Mouse (Mus musculus): Measurements from ENCODE around the gene Ppfibp1. TPM values are rescaled to one million over a fixed set of nuclear protein-coding genes. Genes with fewer than 3 reads are reported as not detected.

Gene Ppfibp1
- total RNA-seq, 1 experiment from 2014 or later, result 83.0 TPM

GRCm38 (mm10) chr6:146913489-146914198 is 25.4 kb downstream of the Ppfibp1 start:
- DNase-seq, result no peak

DNA sequence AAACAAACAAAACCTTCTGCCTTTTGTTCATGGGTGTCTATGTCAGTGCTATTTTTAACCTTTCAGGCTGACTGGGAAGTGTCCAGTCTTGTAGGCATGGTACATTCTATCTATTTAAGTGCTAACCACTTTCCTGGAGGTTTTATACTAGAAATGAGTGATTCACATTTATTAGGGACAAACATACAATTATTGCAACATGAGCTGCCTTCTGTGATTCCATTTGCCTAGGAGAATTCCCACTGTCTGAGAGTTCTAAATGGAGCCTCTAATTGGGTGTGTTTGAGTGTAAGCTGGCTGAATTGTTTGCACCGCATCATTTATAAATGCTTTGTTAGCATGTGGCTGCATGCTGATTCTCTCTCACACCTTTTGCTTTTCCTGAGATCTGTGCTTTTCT is 27.5 kb downstream of the Ppfibp1 start:
- no peak for DNase-seq

DNA sequence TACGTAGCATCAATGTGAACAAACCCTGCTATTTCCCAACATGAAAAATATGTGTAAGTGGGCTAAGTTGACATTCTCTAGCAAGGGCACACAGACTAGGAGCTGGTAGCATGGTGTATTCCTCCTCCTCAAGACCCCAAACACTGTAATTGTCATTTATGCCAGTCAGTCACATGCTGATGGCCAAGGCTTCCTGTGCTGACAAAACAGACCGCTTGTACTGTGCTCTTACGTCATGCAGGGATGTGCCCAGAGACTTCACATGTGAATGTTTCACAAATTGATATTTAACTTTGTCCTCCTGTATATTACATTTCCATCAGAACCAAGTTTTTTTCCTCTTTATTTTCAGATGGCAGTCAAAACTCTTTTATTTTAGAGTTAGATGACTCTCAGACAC is 29.1 kb downstream of the Ppfibp1 start:
- no peak for DNase-seq

GRCm38 (mm10) chr6:146918341-146918740 is 30.1 kb downstream of the Ppfibp1 start:
- no peak for DNase-seq

GRCm38 (mm10) chr6:146926415-146926980 is 38.2 kb downstream of the Ppfibp1 start:
- DNase-seq, result no peak

DNA sequence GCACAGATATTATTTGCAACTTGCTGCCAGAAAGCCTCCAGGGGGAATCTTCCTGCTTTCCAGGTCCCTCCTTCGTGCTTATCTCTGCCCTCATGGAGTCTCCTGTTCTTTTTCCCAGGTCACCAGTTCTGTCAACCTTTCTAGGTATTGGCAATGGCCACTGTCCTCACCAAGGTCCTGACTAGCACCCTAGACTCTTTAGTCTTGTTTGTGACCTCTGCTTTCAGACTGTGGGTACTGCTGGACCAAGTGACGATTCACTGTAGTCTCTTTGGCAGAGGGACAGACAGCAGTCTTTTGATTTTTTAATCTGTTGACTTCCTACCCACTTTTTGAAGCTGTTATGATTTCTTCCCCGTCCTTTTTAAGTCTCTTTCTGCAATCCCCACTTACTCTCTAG is 39.8 kb downstream of the Ppfibp1 start:
- DNase-seq, result peak; percentile 21

DNA sequence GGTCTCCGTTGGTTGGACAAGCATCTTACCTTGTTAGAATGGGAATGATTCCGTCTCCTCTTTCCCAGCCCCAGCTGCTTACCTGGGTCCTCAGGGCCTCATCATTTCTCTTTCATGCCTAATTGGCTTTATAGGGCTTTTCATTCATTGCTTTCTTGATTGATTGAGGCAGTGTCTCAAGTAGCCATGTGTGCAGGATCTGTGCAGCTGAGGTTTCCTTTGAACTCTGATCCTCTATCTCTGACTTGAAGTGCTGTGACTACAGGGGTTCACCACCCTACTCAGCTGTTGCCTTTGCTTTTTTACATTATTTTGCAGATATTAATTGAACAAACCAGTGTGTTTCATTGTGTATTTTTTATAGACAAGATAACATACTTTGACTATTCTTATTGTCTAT is 40.7 kb downstream of the Ppfibp1 start:
- no peak for DNase-seq

DNA sequence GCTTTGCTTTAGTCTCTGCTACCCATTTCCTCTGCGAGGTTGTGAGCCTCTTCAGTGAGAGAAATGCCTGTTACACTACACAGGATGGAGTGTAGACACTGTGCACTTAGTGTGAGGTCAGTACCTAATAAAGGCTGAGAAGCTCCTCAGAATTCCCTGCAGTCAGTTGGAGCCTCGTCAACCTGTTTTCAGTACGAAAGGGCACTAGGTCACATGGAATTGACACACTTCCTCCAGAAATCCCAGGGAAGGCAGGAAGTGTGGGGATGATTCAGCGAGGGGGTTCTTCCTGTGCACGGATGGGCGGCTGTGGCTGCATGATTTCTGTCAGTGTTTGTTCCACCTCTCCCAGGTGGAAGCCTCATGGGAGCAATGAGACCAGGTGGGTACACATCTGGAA is 44.8 kb downstream of the Ppfibp1 start:
- peak; percentile 43 for DNase-seq

DNA sequence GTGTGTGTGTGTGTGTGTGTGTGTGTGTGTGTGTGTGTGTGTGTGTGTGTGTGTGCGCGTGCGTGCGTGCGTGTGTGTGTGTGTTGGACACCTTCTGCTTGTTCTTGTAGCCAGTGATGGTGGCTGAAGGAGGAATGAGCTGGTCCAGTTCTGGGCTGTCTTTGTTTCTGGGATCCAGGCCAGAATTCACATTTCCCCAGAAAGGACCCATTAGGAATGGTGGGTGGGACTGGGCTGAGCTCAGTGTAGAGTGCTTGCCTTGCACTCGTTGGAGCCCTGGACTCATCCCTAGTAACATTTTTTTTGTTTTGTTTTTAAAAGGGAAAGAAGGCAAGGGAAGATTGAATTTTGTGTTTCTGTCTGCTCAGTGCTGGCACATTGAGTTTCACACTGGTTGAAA is 47.7 kb downstream of the Ppfibp1 start:
- DNase-seq, result peak; percentile 31

DNA sequence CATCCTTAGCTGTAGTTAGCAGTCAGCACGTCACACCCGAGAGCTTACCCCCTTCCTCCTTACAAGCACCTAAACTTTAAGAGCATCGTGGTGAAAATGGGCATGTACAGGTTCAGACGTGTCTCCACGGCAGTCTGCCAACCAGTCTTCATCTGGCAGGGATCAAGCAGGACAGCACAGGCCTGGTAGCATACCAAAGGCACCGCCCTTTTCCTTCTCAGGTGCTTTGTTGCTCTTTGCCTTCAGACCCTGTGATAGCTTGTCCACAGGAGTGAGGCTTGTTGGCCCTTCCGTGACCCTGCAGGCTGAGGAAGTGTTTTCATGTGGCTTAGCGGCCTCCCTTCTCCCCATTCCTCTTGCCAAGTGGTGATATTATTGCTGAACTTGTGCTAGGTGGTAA is 50.7 kb downstream of the Ppfibp1 start:
- DNase-seq, result no peak

DNA sequence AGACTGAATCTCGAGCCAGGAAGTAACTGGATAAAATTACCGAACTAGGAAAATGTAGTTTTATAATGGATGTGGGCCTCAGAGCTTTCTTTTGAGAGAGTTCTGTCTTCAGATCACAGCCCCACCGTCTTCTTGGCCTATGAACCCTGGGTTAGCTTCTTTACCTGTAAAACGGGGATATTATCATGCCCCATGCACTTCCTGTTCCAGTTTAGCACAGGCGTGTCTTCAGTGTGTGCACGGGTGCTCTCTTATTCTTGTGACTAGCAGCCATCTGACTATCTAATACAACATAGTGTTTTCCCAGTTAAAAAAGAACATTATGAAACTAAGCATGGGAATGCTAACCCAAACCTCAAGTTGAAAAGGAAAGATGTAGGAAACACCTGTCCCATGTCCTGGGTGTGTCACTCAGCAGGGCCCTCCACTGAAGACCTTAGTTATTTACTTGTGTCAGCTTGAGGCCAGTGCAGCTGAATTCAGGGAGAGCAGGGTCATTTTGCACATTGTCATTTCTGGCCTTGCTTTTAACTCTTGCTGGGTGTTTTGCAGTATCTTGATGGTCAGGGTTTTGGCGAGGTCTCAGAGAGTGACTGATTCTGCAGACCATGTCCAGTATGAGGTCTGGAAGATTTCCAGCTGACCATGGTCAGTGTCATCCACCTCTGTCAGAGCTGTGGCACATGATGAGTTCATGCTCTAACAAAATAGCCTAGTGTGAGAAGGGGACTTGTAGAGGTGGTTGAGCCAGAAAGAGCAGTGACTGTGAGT is 53.4 kb downstream of the Ppfibp1 start:
- DNase-seq, result peak; percentile 60

DNA sequence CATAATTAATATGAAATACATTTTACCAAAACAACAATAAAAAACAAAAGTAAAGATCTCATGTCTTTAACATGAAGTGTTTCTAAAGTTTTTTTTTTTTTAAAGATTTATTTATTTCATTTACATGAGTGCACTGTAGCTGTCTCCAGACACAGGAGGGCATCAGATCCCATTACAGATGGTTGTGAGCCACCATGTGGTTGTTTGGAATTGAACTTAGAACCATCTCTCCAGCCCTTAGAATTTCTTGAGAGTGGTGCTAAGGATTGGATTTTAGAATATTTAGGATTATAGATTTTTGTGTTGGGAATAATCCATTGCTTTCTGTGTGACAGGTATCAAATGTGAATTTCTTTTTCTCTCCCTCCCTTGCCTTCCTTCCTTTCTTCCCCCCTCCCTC is 55.7 kb downstream of the Ppfibp1 start:
- DNase-seq, result no peak

- DNase-seq, result no peak
Observed at GRCm38 (mm10) chr6:146944830-146945229, 56.5 kb downstream of the Ppfibp1 start.

DNA sequence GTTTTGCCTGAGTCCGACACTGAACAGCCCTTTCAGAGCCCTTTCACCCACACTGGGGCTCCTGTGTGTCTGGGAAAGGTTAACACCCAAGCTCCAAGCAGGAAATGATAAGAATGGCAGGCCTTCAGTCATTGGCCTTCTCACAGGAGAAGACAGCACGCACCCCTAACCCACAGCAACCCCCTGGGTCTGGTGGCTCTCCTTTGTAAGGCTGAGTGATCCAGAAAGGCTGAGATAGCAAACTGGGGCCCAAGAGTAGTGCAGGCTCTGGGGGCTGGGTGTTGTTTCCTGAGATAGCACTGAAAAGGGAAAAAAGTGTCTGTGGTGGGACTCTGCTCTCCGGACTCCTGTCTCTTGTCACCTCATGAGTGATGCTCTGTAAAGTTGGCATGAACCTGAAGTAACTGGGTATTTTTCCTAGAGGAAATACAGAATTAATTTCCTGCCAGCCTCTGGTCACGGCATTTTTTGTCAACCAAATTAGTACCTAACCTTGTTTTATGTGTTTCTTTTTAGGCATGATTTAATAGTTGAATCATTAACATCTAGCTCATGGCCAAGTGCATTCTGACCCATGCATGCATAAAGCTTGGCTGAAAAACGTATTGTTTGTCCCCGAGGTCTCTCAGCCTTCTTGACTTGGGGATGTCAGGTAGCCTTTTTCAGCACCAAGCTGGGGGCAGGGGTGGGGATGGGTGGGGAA is 58.2 kb downstream of the Ppfibp1 start:
- no peak for DNase-seq

- no peak for DNase-seq
Observed at GRCm38 (mm10) chr6:146947186-146947585, 58.9 kb downstream of the Ppfibp1 start.

DNA sequence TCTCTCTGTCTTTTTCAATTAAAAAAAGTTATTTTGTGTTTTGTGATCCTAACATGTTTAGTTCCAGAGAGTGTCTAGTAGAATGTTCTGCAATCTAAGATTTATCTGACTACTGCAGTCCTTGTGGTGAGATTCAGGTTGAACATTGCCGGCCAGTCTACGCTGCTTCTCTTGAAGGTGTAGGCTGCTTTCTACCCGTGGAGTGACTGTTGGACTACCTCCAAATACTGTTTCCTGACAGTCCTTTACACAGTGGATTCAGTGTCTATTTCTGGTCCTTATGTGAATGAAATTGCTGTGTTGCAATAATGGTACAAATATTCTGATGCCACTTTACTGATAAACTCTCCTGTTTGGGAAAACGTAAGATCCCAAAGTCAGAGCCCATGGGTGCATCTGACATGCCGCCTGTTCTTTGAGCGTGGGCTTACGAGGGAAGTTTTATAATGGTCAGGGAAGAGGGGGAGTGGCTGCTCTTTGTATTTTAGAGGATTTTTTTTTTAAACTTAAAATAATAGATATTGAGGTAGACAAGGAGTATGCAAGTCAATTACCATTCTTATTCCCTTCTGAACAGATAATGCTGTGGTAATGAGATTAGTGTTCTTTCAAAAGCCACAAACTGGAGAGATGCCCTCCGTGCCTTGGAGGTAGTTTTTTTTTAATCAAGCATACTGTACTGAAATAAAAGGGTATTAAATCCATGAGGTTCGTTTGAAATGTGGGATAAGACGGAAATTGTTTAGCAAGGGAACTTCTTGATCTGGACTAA is 61.6 kb downstream of the Ppfibp1 start:
- DNase-seq, result no peak

DNA sequence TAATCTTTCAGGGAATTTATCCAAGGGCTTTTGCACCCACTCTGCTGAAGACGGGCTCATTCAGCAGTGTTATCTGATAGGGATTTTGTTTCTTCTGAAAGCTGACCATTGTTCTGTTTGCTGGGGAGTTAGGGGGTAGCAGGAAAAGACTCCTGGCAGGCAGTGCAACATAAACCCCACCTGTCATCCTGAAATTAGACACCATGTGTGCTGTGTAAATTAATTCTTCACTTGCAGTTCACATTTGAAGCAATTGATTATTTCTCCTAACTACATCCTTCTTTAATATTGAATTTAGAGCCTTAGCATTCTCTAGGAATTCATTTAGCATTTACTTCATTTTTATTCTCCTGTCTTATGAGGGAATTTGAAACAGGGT is 62.2 kb downstream of the Ppfibp1 start:
- no peak for DNase-seq

- no peak for DNase-seq
Observed at GRCm38 (mm10) chr6:146954258-146954657, 66.0 kb downstream of the Ppfibp1 start, which contains the start of gene 1700034J05Rik. Gene 1700034J05Rik (minus strand): TSS chr6:146954422.

GRCm38 (mm10) chr6:146955475-146955874 is 67.2 kb downstream of the Ppfibp1 start:
- DNase-seq, result no peak

DNA sequence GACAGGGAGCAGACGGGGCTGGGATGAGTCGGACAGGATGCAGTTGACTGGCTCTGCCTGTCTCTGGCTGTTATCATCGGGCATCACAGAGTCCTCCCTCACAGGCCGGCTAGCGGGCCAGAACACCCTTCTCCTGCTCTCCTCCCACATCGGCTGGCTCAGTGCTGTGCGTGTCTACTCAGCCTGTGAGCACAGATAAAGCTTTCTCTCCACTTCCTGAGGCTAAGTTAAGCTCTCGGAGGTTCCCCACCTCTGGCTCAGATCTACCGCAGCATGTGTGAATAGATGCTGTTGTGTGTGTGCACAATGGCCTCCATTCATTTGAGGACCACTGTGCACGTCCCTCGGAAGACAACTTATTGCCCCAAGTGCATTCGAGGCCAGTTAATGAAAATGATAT is 67.6 kb downstream of the Ppfibp1 start:
- DNase-seq, result no peak

- DNase-seq, result no peak
Observed at GRCm38 (mm10) chr6:146956961-146957360, 68.7 kb downstream of the Ppfibp1 start.

- no peak for DNase-seq
Observed at GRCm38 (mm10) chr6:146958694-146959093, 70.4 kb downstream of the Ppfibp1 start.

Data from adrenal gland, postnatal 14 days (tissue).